Mouse (Mus musculus) embryonic stem cell, embryonic (primary cell): ENCODE measurements at regions not wholly inside any gene's neighbourhood (a gene's known extent, or its start where the extent isn't known, plus 50 kb on each side); places are given as distances from the start of the nearest gene placed in this dataset.

ENCODE experiments used
- CTCF ChIA-PET, 4 experiments: fragments of 300-600 bp in 2 of 4; fragments of 350-600 bp in 2 of 4; sonication (Branson Sonifier 250); formaldehyde crosslinking; loops; one replicate each; lab custom pipeline; 2022; ENCODE audit warnings: inconsistent platforms in 2 of 4; lab: Charles Lee
- POLR2A ChIA-PET, 4 experiments: fragments of 300-600 bp in 2 of 4; fragments of 350-600 bp in 2 of 4; sonication (Branson Sonifier 250); formaldehyde crosslinking; loops; one replicate each; lab custom pipeline; 2022; ENCODE audit warnings: antibody characterized with exemption in 4 of 4, inconsistent platforms in 1 of 4; lab: Charles Lee

DNA sequence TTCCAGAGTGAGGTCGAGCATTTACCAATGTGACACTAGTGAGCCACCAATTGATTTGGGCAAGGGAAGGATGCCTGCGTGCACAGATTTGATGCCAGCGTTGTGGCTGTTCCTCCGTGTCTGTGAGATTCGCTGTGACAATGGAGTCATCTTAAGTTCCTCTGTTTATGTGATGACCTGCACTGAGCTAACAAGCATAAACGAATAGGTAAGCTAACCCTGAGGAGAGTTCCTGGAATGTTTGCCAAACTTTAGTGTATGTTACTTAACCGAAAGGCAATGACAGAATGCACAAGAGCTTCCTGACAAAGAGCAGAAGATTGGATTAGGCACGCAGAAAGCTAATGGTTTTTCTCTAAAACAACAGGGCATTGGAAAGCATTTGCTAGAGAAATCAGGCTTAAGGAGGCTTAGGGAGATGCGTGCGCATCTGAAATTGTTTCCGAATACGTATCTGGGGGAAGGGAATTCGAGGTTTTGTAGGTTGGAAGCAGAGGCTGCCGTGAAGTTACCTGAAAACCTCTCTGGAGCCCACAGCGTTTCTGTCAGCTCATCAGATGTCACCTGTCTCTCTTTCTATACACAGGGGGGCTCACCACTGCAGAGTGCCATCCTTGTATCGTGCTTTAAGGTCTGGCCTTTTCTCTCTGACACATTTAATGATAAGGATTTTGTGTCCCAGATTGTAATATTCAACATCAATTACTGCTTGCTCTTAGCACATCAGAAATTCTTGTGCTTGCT, 191.9 kb upstream of the Dkk2 start:
- ChIA-PET CTCF (interaction anchor here in 1 of 4 experiments (0.6 kb wide), 1 partner anchor 544 kb away, joined by 4 read pairs; no protein-coding TSS in a partner anchor), POLR2A (interaction anchor here in 1 of 4 experiments (0.5 kb wide), 1 partner anchor 13 kb away, joined by 4 read pairs; no protein-coding TSS in a partner anchor)

DNA sequence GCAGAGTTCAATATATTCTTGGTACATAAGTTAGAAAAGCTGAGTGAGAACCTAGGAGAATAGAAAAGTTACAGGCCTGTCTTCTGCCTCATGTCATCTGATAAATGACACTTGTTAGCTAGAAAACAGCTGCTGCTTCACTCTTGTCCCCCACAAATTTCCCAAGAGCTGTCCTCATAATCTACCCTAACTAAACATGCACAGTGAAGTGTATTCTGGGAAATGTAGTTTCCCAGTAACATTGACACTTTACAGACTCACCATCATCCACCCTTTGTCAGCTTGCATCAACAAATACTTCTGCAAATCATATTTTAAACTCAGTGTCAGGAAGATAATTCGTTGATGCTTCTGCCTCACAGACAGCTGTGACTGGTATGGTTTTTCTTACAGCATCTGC, 190.0 kb upstream of the Dkk2 start:
- ChIA-PET POLR2A (no interaction called here), CTCF (interaction anchor here in 2 of 4 experiments (0.9 to 1.3 kb wide), 2 partner anchors 8 to 9 kb away, joined by 3 to 5 read pairs; no protein-coding TSS in a partner anchor)

DNA sequence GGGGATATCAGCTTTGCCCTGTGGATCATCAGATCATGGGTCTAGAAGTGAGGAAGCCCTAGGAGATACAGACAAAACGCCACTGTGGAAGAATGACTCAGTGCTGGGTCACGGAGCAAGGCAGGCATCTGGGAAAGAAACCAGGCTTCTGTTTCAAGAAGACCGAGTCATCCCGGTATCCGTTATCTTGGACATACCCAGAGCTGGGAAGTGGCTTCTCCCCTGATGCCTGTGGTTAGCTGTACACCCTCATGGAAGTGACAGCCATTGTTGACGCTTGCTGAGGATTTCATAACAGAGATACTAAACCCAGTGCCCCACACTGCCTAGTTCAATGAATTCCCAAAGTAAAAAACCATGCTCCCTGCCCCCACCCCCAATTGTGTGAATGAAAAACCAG, 171.6 kb upstream of the Dkk2 start:
- CTCF ChIA-PET, result no interaction called here
- POLR2A ChIA-PET, result no interaction called here

DNA sequence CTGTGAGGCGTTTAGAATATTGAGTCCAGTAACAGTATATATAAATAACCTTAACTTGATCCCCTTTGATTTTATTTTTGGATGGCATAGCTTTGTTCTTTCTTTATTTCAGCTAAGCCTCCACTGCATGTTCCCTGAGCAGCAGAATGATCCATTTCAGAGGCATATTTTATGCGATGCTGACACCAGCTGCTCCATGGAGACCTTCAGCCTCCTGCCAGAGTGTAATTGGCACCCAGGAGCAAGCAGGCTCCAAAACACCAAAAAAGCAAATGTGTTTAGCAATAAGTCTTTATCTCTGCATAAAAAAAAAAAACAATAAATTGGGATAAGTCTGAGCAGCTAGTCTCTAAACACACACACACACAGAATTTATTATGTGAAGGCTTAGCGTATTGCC, 170.7 kb upstream of the Dkk2 start:
- CTCF ChIA-PET, result no interaction called here
- POLR2A ChIA-PET, result interaction anchor here in 1 of 4 experiments (0.7 kb wide), 1 partner anchor 29 kb away, joined by 3 read pairs; no protein-coding TSS in a partner anchor

DNA sequence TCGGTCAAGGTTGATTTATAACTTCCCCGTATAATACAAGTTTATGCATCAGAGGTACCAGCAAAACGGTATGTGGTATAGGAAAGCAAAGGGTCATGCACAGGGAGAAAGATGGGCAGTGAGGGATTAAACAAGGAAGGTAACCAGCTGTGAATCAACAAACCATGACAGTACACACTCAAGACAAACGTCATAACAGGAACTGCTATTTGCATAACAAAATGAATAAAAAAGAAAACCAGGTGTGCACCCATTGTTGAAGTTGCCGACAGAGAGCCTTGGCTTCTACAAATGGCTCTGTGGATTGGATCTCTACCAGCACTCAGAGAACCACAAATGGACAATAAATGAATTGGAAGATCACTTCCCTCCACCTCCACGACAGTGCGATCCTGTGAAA, 170.1 kb upstream of the Dkk2 start:
- POLR2A ChIA-PET, result no interaction called here
- CTCF ChIA-PET, result no interaction called here

DNA sequence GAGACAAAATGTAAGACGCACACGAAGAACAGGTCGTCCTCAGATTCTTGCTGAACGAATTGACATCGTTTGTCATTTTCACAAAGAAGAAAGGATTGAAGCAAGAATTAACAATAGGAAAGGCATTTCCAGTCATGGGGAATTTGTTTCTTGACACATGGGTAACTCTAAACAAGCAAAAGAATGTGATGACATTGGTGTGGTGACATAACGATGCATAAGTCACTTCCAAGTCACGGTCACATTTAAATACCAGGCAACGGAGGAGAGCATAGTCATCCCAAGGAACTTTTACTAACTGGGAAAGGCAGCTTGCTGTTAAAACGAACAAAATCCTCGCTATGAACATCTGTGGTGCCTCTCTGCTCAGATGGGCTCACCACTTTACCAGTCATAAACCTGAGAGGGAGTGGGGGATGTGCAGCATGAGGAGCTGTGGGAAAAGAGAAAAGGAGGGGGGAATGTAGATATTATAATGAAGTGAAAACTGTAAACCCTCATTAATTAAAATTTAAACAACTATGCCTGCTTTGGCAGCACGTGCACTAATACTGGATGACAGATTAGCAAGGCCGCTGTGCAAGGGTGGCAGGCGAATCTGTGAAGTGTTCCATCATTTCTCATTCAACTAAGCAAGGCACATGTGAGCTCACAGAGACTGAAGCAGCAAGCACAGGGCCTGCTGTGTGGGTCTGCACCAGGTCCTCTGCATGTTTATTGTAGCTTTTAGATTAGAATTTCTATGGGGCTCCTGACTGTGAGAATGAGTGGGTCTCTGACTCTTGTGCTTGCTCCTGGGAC, 167.2 kb upstream of the Dkk2 start:
- CTCF ChIA-PET, result no interaction called here
- POLR2A ChIA-PET, result no interaction called here

DNA sequence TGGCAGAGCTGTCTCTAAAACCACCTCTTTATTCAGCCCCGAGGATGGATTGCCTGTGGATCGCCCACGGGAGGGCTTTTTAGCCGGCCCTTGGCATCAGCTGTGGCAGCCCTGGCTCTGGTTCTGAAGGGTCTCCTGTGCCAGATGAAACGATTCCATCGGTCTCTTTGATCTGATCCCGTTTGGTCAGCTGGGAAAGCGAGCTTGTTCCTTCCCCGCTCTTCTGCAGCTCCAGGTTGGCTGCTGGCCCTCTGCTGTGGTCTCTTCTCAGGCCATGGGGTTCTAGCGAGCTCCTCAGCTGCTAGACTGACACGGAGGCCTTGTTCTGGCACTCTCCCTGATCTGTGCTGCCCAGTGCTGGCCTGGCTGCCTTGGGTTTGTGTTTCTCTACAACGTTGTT, 165.6 kb upstream of the Dkk2 start:
- ChIA-PET CTCF (interaction anchor here in 1 of 4 experiments (1.9 kb wide), 1 partner anchor 33 kb away, joined by 6 read pairs; no protein-coding TSS in a partner anchor), POLR2A (no interaction called here)

DNA sequence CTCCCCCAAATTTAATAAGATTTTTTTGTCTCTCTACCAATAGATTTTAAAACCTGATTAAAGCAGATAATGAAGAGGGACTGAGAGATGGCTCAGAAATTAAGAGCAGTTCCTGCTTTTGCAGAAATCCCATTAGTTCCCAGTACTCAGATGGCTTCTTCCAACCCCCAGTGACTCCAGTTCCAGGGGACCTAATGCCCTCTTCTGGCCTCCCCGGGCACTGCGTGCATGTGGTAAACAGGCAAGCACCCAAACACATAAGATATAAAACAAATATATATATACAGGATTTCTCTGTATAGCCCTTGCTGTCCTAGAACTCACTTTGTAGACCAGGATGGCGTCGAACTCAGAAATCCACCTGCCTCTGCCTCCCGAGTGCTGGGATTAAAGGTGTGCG, 163.9 kb upstream of the Dkk2 start:
- ChIA-PET CTCF (no interaction called here), POLR2A (no interaction called here)

DNA sequence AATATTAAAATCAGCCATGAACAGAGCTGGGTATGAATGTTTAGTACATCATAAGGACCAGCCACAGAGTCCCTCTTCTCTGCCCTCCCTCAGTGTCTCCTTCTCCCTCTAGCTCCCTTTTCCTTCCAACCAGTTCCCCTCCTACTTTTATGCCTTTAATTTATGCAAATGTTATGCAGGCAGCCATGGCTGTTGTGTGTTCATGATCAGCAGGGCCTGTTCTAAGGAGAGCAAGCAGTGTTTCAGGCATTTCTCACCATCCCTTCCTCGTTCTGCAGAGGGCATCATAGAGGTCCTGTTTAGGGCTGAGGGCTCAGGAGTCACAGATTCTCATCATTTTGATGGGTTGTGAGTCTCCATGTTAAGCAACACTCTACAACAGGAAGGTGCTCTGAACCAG, 162.4 kb upstream of the Dkk2 start:
- ChIA-PET POLR2A (no interaction called here), CTCF (no interaction called here)

DNA sequence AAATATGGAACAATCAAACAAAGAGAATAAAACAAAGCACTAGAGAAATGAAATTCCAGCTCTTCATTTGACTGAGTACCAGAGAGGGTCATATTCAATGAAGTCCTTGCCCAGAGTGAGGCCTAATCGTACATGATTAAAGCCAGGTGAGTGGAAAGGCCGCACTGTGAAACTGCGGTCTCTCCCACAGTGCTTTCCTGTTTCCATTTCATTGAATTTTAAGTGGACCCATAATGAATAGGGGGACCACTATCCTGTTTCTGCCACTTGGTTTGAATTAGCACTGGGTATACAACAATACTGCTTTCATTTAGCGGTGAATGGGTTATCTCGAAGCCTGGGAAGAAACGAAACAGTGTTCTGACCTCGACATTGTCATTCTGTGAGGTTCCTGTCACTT, 144.2 kb upstream of the Dkk2 start:
- CTCF ChIA-PET, result no interaction called here
- POLR2A ChIA-PET, result interaction anchor here in 1 of 4 experiments (0.7 kb wide), 1 partner anchor 153 kb away, joined by 3 read pairs; no protein-coding TSS in a partner anchor

DNA sequence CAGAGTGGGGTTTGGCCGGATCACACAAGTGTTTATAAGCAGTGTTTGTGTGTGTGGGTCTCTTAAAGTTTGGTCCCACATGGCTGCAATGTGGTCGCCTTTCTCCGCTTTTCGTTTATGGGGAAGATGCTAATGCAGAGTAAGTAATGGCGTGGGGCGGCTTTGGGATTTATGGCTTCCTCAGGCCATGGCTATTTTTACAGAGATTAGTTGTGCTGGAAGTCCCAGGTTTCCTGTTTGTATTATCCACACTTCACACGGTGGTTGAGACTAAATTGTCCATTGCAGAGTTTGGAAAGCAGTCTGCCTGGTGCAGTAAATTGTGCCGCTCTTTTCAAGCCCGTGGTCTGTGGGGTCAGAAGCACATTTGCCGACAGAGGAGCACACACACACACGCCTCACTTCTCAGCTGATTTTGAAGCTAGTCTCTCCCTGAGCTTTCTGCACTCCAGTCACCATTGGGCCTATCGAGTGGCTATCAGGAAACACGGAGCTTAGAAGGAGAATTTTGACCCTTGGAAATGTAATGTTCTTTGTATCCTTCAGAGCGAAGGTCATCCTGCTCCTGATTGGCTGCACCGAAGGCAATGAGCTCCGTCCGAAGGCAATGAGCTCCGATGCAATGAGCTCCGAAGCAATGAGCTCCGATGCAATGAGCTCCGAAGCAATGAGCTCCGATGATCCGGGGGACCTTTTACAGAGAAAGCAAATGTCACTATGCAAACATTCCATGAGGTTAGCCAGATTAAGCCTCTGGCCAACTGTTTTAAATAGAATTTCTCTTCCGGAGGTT, 142.9 kb upstream of the Dkk2 start:
- ChIA-PET CTCF (interaction anchor here in 1 of 4 experiments (0.6 kb wide), 1 partner anchor 847 kb away, joined by 6 read pairs; no protein-coding TSS in a partner anchor), POLR2A (no interaction called here)

DNA sequence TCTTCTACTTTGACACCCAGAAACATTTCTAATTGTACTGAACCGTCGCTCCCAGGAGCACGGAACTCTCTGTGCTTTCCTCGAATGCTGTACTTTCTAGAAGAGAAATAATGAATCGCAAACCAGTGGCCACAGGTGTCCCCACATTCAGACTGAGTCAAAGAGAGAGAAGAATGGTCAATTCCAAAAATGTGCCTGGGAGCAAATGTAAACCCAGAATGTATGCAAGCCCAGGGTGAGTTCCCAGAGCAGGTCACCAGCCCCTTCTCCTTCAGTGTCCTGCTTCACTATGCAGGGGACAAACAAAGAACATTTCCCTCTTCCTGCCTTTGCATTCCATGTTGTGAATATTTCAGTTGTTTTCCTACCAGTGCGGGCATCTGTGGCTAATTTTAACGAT, 141.7 kb upstream of the Dkk2 start:
- POLR2A ChIA-PET, result no interaction called here
- CTCF ChIA-PET, result no interaction called here

DNA sequence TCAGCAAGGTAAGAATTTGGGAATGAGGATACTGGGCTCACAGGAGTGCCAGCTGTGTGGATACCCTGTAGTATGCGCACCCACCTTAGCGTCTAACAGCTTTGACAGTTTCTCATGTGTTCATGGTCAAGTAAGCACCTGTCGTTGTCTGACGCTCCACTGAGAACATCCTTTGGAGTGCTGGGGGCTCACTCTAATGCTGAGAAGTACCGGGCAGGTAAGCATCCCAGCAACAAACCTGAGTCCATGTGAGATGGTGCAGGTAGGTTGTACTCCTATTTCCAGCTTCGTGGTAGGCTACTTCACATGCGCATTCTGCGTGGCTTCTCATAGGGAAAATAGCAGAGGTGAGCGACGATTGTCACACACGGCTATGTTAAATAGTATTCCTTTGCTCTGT, 129.3 kb upstream of the Dkk2 start:
- CTCF ChIA-PET, result no interaction called here
- POLR2A ChIA-PET, result interaction anchor here in 1 of 4 experiments (0.5 kb wide), 1 partner anchor 1502 kb away, joined by 4 read pairs; no protein-coding TSS in a partner anchor

DNA sequence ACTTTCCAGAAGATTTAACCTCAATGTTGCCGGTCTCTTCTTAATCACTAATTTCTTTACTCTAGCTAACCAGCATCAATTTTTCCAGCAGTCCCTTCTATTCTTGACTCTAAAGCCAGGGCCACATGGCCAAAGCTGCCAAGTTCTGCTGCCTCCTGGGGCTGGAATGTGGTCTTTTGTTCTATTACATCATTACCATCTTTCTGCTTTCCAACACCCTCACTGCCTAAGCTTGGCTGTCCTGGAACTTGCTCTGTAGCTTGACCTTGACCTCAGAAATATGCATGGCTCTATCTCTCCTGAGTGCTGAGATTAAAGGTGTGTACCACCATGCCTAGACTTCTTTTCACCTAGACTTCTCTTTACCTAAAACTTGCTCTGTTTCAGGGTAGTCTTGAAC, 124.5 kb upstream of the Dkk2 start:
- ChIA-PET POLR2A (no interaction called here), CTCF (no interaction called here)

DNA sequence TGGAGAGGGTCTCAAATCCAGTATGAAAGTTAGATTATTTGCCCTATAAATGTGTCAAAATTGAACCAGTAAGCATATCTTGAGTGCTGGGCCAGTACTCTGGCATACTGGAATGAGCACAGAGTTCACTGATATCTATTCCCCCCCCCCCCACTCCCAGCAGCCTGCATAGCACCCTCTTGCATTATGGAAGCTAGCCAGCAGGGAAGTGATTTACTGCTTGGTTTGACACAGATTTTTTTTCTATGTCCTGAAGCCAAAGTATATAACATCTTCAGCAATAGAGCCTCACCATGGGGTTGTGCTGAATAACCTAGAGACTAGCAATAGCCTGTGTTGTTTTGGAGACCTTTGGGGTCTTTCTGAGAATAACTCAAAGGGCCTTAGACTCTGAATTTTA, 123.5 kb upstream of the Dkk2 start:
- CTCF ChIA-PET, result no interaction called here
- POLR2A ChIA-PET, result no interaction called here

DNA sequence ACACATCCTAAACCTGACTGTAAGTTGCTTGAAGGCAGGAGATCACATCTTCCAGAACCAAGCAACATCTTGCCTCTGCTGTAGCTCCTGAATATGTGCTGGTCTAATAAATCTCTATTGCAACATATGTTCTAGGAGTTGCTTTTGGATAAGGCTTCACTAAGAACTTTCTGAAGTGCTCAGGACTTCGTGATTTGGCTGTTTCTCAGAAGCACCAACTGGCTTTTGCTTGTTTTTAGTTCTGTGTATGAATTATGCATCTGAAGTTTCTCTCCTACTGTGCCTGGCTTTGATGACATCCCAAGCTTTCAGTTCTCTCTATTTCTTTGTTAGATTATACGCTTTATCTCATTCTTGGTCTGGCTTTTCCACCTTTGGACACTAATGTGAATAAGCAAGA, 122.2 kb upstream of the Dkk2 start:
- ChIA-PET CTCF (no interaction called here), POLR2A (interaction anchor here in 1 of 4 experiments (0.6 kb wide), 1 partner anchor 83 kb away, joined by 5 read pairs; no protein-coding TSS in a partner anchor)

DNA sequence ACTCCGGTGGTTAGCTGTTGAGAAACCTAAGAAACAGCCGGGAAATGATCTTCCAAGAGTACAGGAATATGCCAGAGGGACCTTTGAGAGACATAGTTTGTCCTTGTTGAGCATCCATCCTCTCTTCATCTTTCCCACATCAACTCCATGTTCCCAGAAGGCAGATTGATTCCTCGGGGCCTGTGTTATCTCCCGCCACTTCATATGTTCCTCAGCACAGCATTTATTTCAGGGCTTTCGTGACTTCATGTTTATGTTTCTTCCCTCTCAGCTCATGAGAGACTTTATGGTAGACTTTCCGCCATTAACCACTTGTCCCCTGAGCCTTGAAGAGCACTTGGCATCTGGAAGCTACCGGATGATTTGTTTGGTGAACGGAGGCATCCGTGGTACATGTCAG, 120.1 kb upstream of the Dkk2 start:
- ChIA-PET CTCF (interaction anchor here in 2 of 4 experiments (1.0 to 1.2 kb wide), 2 partner anchors 11 kb away, joined by 3 to 4 read pairs; no protein-coding TSS in a partner anchor), POLR2A (no interaction called here)

DNA sequence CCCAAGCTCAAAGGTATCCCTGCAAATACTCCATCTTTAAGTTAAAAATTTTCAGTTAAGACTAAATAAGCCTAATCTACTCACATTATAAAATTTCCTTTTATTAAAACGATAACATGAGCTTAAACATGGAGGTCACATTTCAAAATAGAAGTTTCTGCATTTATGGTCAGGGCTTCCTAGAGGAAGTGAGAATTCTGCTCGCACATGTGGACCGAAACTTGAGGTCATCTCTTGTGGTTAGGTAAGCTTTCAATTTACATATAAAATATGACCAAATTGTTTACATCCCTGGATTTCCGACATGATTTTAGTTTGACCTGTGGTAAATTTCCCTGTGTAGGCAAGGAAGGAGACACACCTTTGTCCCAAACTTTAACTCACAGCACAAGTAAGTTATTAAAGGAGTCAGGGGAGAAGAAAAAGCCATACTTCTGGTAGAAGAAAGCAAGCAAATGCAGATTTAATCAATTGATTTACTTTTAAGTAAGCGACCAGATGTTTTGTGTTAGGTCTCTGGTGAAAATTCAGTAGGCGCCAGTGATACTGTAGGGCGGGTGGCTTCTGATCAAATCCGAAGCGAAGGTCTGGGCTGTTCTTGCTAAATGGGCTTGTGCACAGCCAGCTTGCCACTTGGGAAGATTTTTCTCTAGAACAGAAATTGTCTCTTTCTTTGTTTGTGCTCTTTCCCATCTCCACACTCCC, 119.5 kb upstream of the Dkk2 start:
- ChIA-PET POLR2A (no interaction called here), CTCF (interaction anchor here in 3 of 4 experiments (0.6 to 1.2 kb wide), 3 partner anchors 10 to 41 kb away, joined by 3 to 4 read pairs (median 3); no protein-coding TSS in a partner anchor)
